Mouse (Mus musculus) C2C12 (cell line): ENCODE data around the gene Aco1.

Experiments used
- CTCF ChIP-seq: IDR thresholded peaks from one replicate; pipeline ENCODE4 v1.5.1; 2011; ENCODE audit not compliant: control insufficient read depth, insufficient read depth, insufficient read length
- MYOD1 ChIP-seq: IDR thresholded peaks from one replicate; pipeline ENCODE4 v1.6.1; 2011; ENCODE audit warnings: low read depth; ENCODE audit not compliant: control insufficient read depth, insufficient read length
- MYOG ChIP-seq: IDR thresholded peaks from one replicate; pipeline ENCODE4 v1.6.1; 2011; ENCODE audit not compliant: control insufficient read depth, insufficient read length; ENCODE audit errors: extremely low read depth

GRCm38 (mm10) chr4:40226095-40226494 is 83.2 kb downstream of the Aco1 start:
- no peak for TF ChIP-seq MYOD1
- no peak for TF ChIP-seq CTCF
- no peak for TF ChIP-seq MYOG
